Mouse (Mus musculus) cerebellum, adult 9-11 months (tissue): ENCODE data around the gene Rnf215.
A peak's percentile ranks its signal among the peaks of the same experiment; 100 is the strongest.
"Not testable (repeated sequence)": the region's sequence is repeated elsewhere in the genome, so short reads cannot be mapped to it uniquely, and the experiment has no call there.

Source experiments
- DNase-seq: peaks from one replicate; pipeline ENCODE4 v3.0.0; 2022

Gene Rnf215

GRCm38 (mm10) chr11:4134986-4135935, at the start of gene Rnf215:
Gene Rnf215 (plus strand): TSS chr11:4135202.
- peak; percentile 85 for DNase-seq

- no peak for DNase-seq
Observed at GRCm38 (mm10) chr11:4086246-4086645, 48.8 kb upstream of the Rnf215 start.

GRCm38 (mm10) chr11:4087267-4087666, 47.7 kb upstream of the Rnf215 start:
- DNase-seq, result no peak

GRCm38 (mm10) chr11:4093459-4094377, 41.3 kb upstream of the Rnf215 start:
- DNase-seq, result no peak

- peak; percentile 74 for DNase-seq
Observed at GRCm38 (mm10) chr11:4094378-4095170, 40.4 kb upstream of the Rnf215 start.

GRCm38 (mm10) chr11:4095171-4096053, 39.6 kb upstream of the Rnf215 start, which contains the start of gene Mtfp1:
Gene Mtfp1 (minus strand): TSS chr11:4095445.
- DNase-seq, result peak; percentile 79

- peak; percentile 99 for DNase-seq
Observed at GRCm38 (mm10) chr11:4096054-4096984, 38.7 kb upstream of the Rnf215 start.

GRCm38 (mm10) chr11:4097091-4097621, 37.8 kb upstream of the Rnf215 start:
- DNase-seq, result peak; percentile 70

GRCm38 (mm10) chr11:4098120-4098519, 36.9 kb upstream of the Rnf215 start:
- DNase-seq, result peak; percentile 58

GRCm38 (mm10) chr11:4098816-4099215, 36.2 kb upstream of the Rnf215 start:
- no peak for DNase-seq

- no peak for DNase-seq
Observed at GRCm38 (mm10) chr11:4099447-4099846, 35.6 kb upstream of the Rnf215 start.

GRCm38 (mm10) chr11:4101851-4102250, 33.2 kb upstream of the Rnf215 start:
- no peak for DNase-seq

GRCm38 (mm10) chr11:4103522-4103921, 31.5 kb upstream of the Rnf215 start:
- no peak for DNase-seq

- no peak for DNase-seq
Observed at GRCm38 (mm10) chr11:4104989-4105388, 30.0 kb upstream of the Rnf215 start.

GRCm38 (mm10) chr11:4105444-4105843, 29.6 kb upstream of the Rnf215 start:
- no peak for DNase-seq

GRCm38 (mm10) chr11:4107901-4108300, 27.1 kb upstream of the Rnf215 start:
- not testable (repeated sequence) for DNase-seq

GRCm38 (mm10) chr11:4108691-4109090, 26.3 kb upstream of the Rnf215 start:
- DNase-seq, result no peak

- no peak for DNase-seq
Observed at GRCm38 (mm10) chr11:4112033-4112432, 23.0 kb upstream of the Rnf215 start.

GRCm38 (mm10) chr11:4112861-4113260, 22.1 kb upstream of the Rnf215 start:
- DNase-seq, result no peak

GRCm38 (mm10) chr11:4113496-4113895, 21.5 kb upstream of the Rnf215 start:
- no peak for DNase-seq
